ENCODE assay signal across 35 mouse cellular contexts in genomic region chr4:153373125-153373524, GRCm38 (mm10).
DNase-seq lines count a peak whose midpoint lies in the region; ATAC-seq lines count a peak whose summit lies in the region.
"Had no signal": no experiment of that assay in that cellular context is flagged by ENCODE, and none has a peak within 500 bp of the region (broad histone marks: within the 10 kb centered on the region; RNA-seq: fewer than 3 reads in every experiment).

No protein-coding gene starts in this region.

- H3K36me3 ChIP-seq in midbrain, embryonic 11.5 days (ENCODE audit: control insufficient read depth, insufficient read depth, low read length), result no peaks in the 10 kb centered on the region
- H3K36me3 ChIP-seq: embryonic facial prominence, embryonic 10.5 days; embryonic facial prominence, embryonic 15.5 days; forebrain, embryonic 12.5 days; heart, embryonic 13.5 days; hindbrain, embryonic 10.5 days; hindbrain, embryonic 15.5 days; kidney, embryonic 15.5 days; limb, embryonic 12.5 days; stomach, embryonic 15.5 days had no signal

- H3K4me1 ChIP-seq in midbrain, embryonic 11.5 days (ENCODE audit: control insufficient read depth, insufficient read depth, low read length), result peaks cover 5% of the 10 kb centered on the region
- H3K4me1 ChIP-seq: forebrain, embryonic 12.5 days; heart, embryonic 13.5 days; stomach, embryonic 15.5 days had no signal

- intact Hi-C loops in left cerebral cortex, postnatal 4 days (cut with DNase I), result loop anchor here (10.0 kb wide), 1 partner anchor 638 kb away; no protein-coding TSS in a partner anchor

- ATAC-seq in frontal cortex, adult (ENCODE audit: low TSS enrichment), result peak; percentile 60
- no peak for ATAC-seq in midbrain, embryonic 11.5 days (ENCODE audit: low FRiP score)
- ATAC-seq: activated CD4-positive, CD25-positive, alpha-beta regulatory T cell, adult 4 months; forebrain, postnatal 0 days; inflammation-experienced regulatory T-cells, adult 6 months had no signal

- H3K9me3 ChIP-seq in midbrain, embryonic 11.5 days (ENCODE audit: control insufficient read depth, low read length), result no peaks in the 10 kb centered on the region
- H3K9me3 ChIP-seq: embryonic facial prominence, embryonic 10.5 days; embryonic facial prominence, embryonic 15.5 days; forebrain, embryonic 12.5 days; heart, embryonic 13.5 days; hindbrain, embryonic 10.5 days; hindbrain, embryonic 15.5 days; kidney, embryonic 15.5 days; limb, embryonic 12.5 days; stomach, embryonic 15.5 days had no signal

- 95% methylated on average over 14 of the region's 14 CpGs for WGBS in midbrain, embryonic 11.5 days

- H3K27ac ChIP-seq in midbrain, embryonic 11.5 days (ENCODE audit: low read depth, low read length), result no peak overlapping the region
- H3K27ac ChIP-seq: embryonic facial prominence, embryonic 10.5 days; embryonic facial prominence, embryonic 15.5 days; forebrain, embryonic 12.5 days; heart, embryonic 13.5 days; hindbrain, embryonic 10.5 days; hindbrain, embryonic 15.5 days; kidney, embryonic 15.5 days; layer of hippocampus, adult 2 months; left cerebral cortex, adult 2 months; limb, embryonic 12.5 days; macrophage; stomach, embryonic 15.5 days had no signal

- no peak overlapping the region for H3K4me3 ChIP-seq in midbrain, embryonic 11.5 days (ENCODE audit: low read depth, low read length)
- H3K4me3 ChIP-seq: embryonic facial prominence, embryonic 10.5 days; embryonic facial prominence, embryonic 15.5 days; forebrain, embryonic 12.5 days; heart, embryonic 13.5 days; hindbrain, embryonic 10.5 days; hindbrain, embryonic 15.5 days; kidney, embryonic 15.5 days; layer of hippocampus, adult 2 months; left cerebral cortex, adult 2 months; limb, embryonic 12.5 days; stomach, embryonic 15.5 days had no signal

- H3K27me3 ChIP-seq in midbrain, embryonic 11.5 days (ENCODE audit: control insufficient read depth, insufficient read depth, low read length), result no peaks in the 10 kb centered on the region
- H3K27me3 ChIP-seq: CH12.LX; hindbrain, embryonic 15.5 days; kidney, embryonic 15.5 days; stomach, embryonic 15.5 days had no signal

- H3K9ac ChIP-seq in midbrain, embryonic 11.5 days (ENCODE audit: low read length), result no peak overlapping the region
- H3K9ac ChIP-seq: embryonic facial prominence, embryonic 15.5 days; forebrain, embryonic 12.5 days; forebrain, postnatal 0 days; heart, embryonic 13.5 days; hindbrain, embryonic 15.5 days; kidney, embryonic 15.5 days; limb, embryonic 12.5 days; stomach, embryonic 15.5 days had no signal

- DNase-seq in frontal cortex, postnatal 10 days (ENCODE audit: low spot score in 2 of 2), result no peak
- peak; percentile 37 for DNase-seq in left cerebral cortex, adult 11 months (ENCODE audit: low spot score)
- no peak for DNase-seq in left cerebral cortex, postnatal 4 days
- peak; percentile 70 to 77 for DNase-seq in right cerebral cortex, adult 2 months (ENCODE audit: low spot score in 2 of 2)
- peak; percentile 67 for DNase-seq in telencephalon, adult 2 months (ENCODE audit: low read depth, low spot score)
- no peak for DNase-seq in midbrain, embryonic 11.5 days (ENCODE audit: low spot score, missing footprints)
- no peak for DNase-seq in adrenal gland, postnatal 4 days (ENCODE audit: low spot score in 2 of 2)
- DNase-seq: adrenal gland, adult 2 months; adrenal gland, postnatal 36 days; cerebellum, adult 8-10 months; cerebellum, postnatal 25 days; forebrain, postnatal 0 days; gastrocnemius, postnatal 10 days; heart, postnatal 10 days; kidney, adult 11 months; kidney, postnatal 25 days; lung, postnatal 10 days; midbrain, embryonic 14.5 days; thymus, postnatal 14 days had no signal

- H3K4me2 ChIP-seq in midbrain, embryonic 11.5 days, result no peak overlapping the region
- H3K4me2 ChIP-seq: embryonic facial prominence, embryonic 15.5 days; forebrain, embryonic 12.5 days; heart, embryonic 13.5 days; hindbrain, embryonic 15.5 days; kidney, embryonic 15.5 days; limb, embryonic 12.5 days; stomach, embryonic 15.5 days had no signal

Comparison
In these comparisons a context has a peak if more than half of its experiments do, and no peak if none do; other contexts are left out.
1. DNase-seq: peak in left cerebral cortex, adult 11 months (single experiment), right cerebral cortex, adult 2 months (2 of 2) and telencephalon, adult 2 months (single experiment); none in frontal cortex, postnatal 10 days (0 of 2), left cerebral cortex, postnatal 4 days (single experiment), midbrain, embryonic 11.5 days (single experiment) and adrenal gland, postnatal 4 days (0 of 2).